9 mouse cellular contexts compared by ENCODE assay signal in genomic region chr13:107461048-107461912, GRCm38 (mm10).
DNase-seq lines count a peak whose midpoint lies in the region; ATAC-seq and TF ChIP-seq lines count a peak whose summit lies in the region.
"Had no signal": no experiment of that assay in that cellular context is flagged by ENCODE, and none has a peak within 500 bp of the region (broad histone marks: within the 10 kb centered on the region; RNA-seq: fewer than 3 reads in every experiment).

No protein-coding gene starts in this region.

- ATAC-seq in forebrain, embryonic 13.5 days = peak; percentile 96
- ATAC-seq in liver, embryonic 16.5 days (ENCODE audit: low read depth) = no peak
- peak; percentile 94 for ATAC-seq in neural tube, embryonic 13.5 days (ENCODE audit: low read depth)

- H3K27ac ChIP-seq in forebrain, embryonic 13.5 days = 0 out of 2 replicates have a peak overlapping the region, but pooled peaks have one; percentile 12
- no peak overlapping the region for H3K27ac ChIP-seq in liver, embryonic 16.5 days (ENCODE audit: low read length)
- peak overlapping the region; percentile 56; the same call in 1 of the 2 replicates for H3K27ac ChIP-seq in neural tube, embryonic 13.5 days (replicated peaks)

- peak; percentile 30 for TF ChIP-seq CTCF in E14TG2a.4 (conservative IDR thresholded peaks at IDR 0.05; ENCODE audit: low read length)

- H3K4me2 ChIP-seq in forebrain, embryonic 13.5 days = peak overlapping the region; percentile 34
- H3K4me2 ChIP-seq in liver, embryonic 16.5 days (ENCODE audit: low read depth, low read length) = 0 out of 2 replicates have a peak overlapping the region, but pooled peaks have one; percentile 17
- peak overlapping the region; percentile 41 for H3K4me2 ChIP-seq in neural tube, embryonic 13.5 days

- no peaks in the 10 kb centered on the region for H3K36me3 ChIP-seq in E14TG2a.4 (ENCODE audit: insufficient read depth, low read length)
- H3K36me3 ChIP-seq in forebrain, embryonic 13.5 days (ENCODE audit: poor library complexity, severe bottlenecking) = no peaks in the 10 kb centered on the region
- no peaks in the 10 kb centered on the region for H3K36me3 ChIP-seq in liver, embryonic 16.5 days (ENCODE audit: control insufficient read depth, insufficient read depth)
- H3K36me3 ChIP-seq in neural tube, embryonic 13.5 days = no peaks in the 10 kb centered on the region

- no peak overlapping the region for H3K9ac ChIP-seq in forebrain, embryonic 13.5 days
- no peak overlapping the region for H3K9ac ChIP-seq in liver, embryonic 16.5 days (ENCODE audit: low read depth, low read length)
- H3K9ac ChIP-seq in neural tube, embryonic 13.5 days = 0 out of 2 replicates have a peak overlapping the region, but pooled peaks have one; percentile 31

- peaks cover 5% of the 10 kb centered on the region for H3K9me3 ChIP-seq in E14TG2a.4 (ENCODE audit: low read length)
- H3K9me3 ChIP-seq in forebrain, embryonic 13.5 days (replicated peaks) = no peaks in the 10 kb centered on the region
- H3K9me3 ChIP-seq in liver, embryonic 16.5 days (replicated peaks; ENCODE audit: control insufficient read depth, low read length) = no peaks in the 10 kb centered on the region
- H3K9me3 ChIP-seq in neural tube, embryonic 13.5 days = no peaks in the 10 kb centered on the region

- intact Hi-C loops in heart, postnatal 36 days (cut with DNase I) = loop anchor here (1.0 to 10.0 kb wide), 4 partner anchors 264 to 691 kb away; no protein-coding TSS in a partner anchor

- DNase-seq in c-Kit-positive CD71-negative TER-119-negative erythroid progenitor cells, embryonic 14.5 days (ENCODE audit: low read depth) = peak; percentile 23
- DNase-seq in heart, postnatal 36 days = peak; percentile 37 to 43
- DNase-seq in kidney, postnatal 4 days = peak; percentile 68 to 79
- peak; percentile 46 to 54 for DNase-seq in thymus, postnatal 36 days

- no peak overlapping the region for H3K4me3 ChIP-seq in E14TG2a.4 (replicated peaks; ENCODE audit: low read length)
- H3K4me3 ChIP-seq in forebrain, embryonic 13.5 days = no peak overlapping the region
- H3K4me3 ChIP-seq in liver, embryonic 16.5 days (ENCODE audit: low read depth, low read length) = no peak overlapping the region
- H3K4me3 ChIP-seq in neural tube, embryonic 13.5 days = no peak overlapping the region
- H3K4me3 ChIP-seq: erythroblast, embryonic 14.5 days had no signal

- peaks cover 5% of the 10 kb centered on the region; the same call in 1 of the 2 replicates for H3K27me3 ChIP-seq in E14TG2a.4 (ENCODE audit: insufficient read depth, low read length)
- no peaks in the 10 kb centered on the region; the same call in 1 of the 2 replicates for H3K27me3 ChIP-seq in forebrain, embryonic 13.5 days
- no peaks in the 10 kb centered on the region for H3K27me3 ChIP-seq in liver, embryonic 16.5 days (ENCODE audit: control insufficient read depth, insufficient read depth, low read depth, low read length)
- no peaks in the 10 kb centered on the region for H3K27me3 ChIP-seq in neural tube, embryonic 13.5 days

- no peaks in the 10 kb centered on the region for H3K4me1 ChIP-seq in E14TG2a.4 (replicated peaks; ENCODE audit: low read depth, low read length)
- peaks cover 9% of the 10 kb centered on the region for H3K4me1 ChIP-seq in forebrain, embryonic 13.5 days
- no peaks in the 10 kb centered on the region for H3K4me1 ChIP-seq in liver, embryonic 16.5 days (ENCODE audit: control insufficient read depth, low read depth, low read length)
- peaks cover 11% of the 10 kb centered on the region for H3K4me1 ChIP-seq in neural tube, embryonic 13.5 days (replicated peaks)

- 17% methylated on average over 16 of the region's 16 CpGs for WGBS in forebrain, embryonic 13.5 days
- 18% methylated on average over 16 of the region's 16 CpGs for WGBS in liver, embryonic 16.5 days (ENCODE audit: insufficient replicate concordance)
- WGBS in neural tube, embryonic 13.5 days = 19% methylated on average over 16 of the region's 16 CpGs

Comparison
In these comparisons a context has a peak if more than half of its experiments do, and no peak if none do; other contexts are left out.
1. DNase-seq: peak in every context shown above with its lines; median percentile 74 in kidney, postnatal 4 days; 50 in thymus, postnatal 36 days; 40 in heart, postnatal 36 days; 23 in c-Kit-positive CD71-negative TER-119-negative erythroid progenitor cells, embryonic 14.5 days.